Mouse (Mus musculus) intestine, embryonic 14.5 days (tissue): ENCODE data around the gene Ssbp2. TPM values are rescaled to one million over a fixed set of nuclear protein-coding genes. Genes with fewer than 3 reads are reported as not detected.
A peak's percentile ranks its signal among the peaks of the same experiment; 100 is the strongest.

Experiments used
- ATAC-seq: fragments of 200-750 bp; cut with Nextera tagmentation; replicated peaks from 2 replicates; pipeline ENCODE4 v1.8.0; 2017; ENCODE audit warnings: low read depth, moderate number of reproducible peaks, moderate TSS enrichment, moderate library complexity; ENCODE audit not compliant: low FRiP score, low TSS enrichment
- DNase-seq: peaks from one replicate; pipeline ENCODE4 v3.0.0-alpha.2; 2018; ENCODE audit warnings: low spot score
- H3K27ac ChIP-seq: fragments of 300-500 bp; sonication (generic); 2 replicates; pipeline ENCODE4 v1.5.1; 2014; ENCODE audit warnings: low read depth, mild to moderate bottlenecking, control low read depth
- H3K27me3 ChIP-seq: fragments of 300-500 bp; sonication (generic); replicated peaks from 2 replicates; pipeline ENCODE4 v1.6.1; 2014; ENCODE audit warnings: low read length, control low read depth; ENCODE audit not compliant: control insufficient read depth, insufficient read depth
- H3K36me3 ChIP-seq: fragments of 300-500 bp; sonication (generic); 2 replicates; pipeline ENCODE4 v1.6.1; 2014; ENCODE audit warnings: low read length, control low read depth; ENCODE audit not compliant: control insufficient read depth, insufficient read depth
- H3K4me1 ChIP-seq: fragments of 300-500 bp; sonication (generic); replicated peaks from 2 replicates; pipeline ENCODE4 v1.6.1; 2014; ENCODE audit warnings: low read length, control low read depth, mixed read lengths; ENCODE audit not compliant: control insufficient read depth, insufficient read depth
- H3K4me2 ChIP-seq: fragments of 300-500 bp; sonication (generic); 2 replicates; pipeline ENCODE4 v1.6.1; 2014; ENCODE audit warnings: low read length
- H3K4me3 ChIP-seq: fragments of 300-500 bp; sonication (generic); 2 replicates; pipeline ENCODE4 v1.5.1; 2014; ENCODE audit warnings: low read depth, low read length, control low read depth, mixed read lengths
- H3K9ac ChIP-seq: fragments of 300-500 bp; sonication (generic); 2 replicates; pipeline ENCODE4 v1.6.1; 2014; ENCODE audit warnings: mild to moderate bottlenecking, low read length
- H3K9me3 ChIP-seq: fragments of 300-500 bp; sonication (generic); 2 replicates; pipeline ENCODE4 v1.6.1; 2016; ENCODE audit warnings: low read length, control low read depth; ENCODE audit not compliant: control insufficient read depth
- WGBS: fragments of 180-500 bp; shearing (Covaris S2); extraction: QIAGEN DNeasy Blood & Tissue Kit; methylation state at CpG from one replicate; pipeline ENCODE4 v1.1.7; 2014; 5-methylcytosine and 5-hydroxymethylcytosine counted together
- polyA plus RNA-seq: library from polyadenylated mRNA; unstranded; fragments of >200 nt; fragmentation: Nextera tagmentation; extraction: Ambion mirVana; gene quantifications from 2 replicates; pipeline ENCODE4 v1.2.1, GENCODE M21; 2014

The Ssbp2 gene
- polyA plus RNA-seq, 1 experiment from 2014 or later: 110 TPM

- Histone ChIP-seq H3K9me3 (no peaks in the 10 kb centered on the region; the same call in 1 of the 2 replicates), H3K27ac (no peak overlapping the region), H3K4me3 (no peak overlapping the region), H3K4me2 (no peak overlapping the region), H3K4me1 (no peaks in the 10 kb centered on the region), H3K9ac (no peak overlapping the region), H3K36me3 (peaks cover 15% of the 10 kb centered on the region), H3K27me3 (no peaks in the 10 kb centered on the region)
- ATAC-seq (no peak), DNase-seq (no peak)
- WGBS: 93% methylated on average over 5 of the region's 5 CpGs
Measured at GRCm38 (mm10) chr13:91690118-91690517, 230.0 kb downstream of the Ssbp2 start.

GRCm38 (mm10) chr13:91693615-91694014, 233.5 kb downstream of the Ssbp2 start:
- Histone ChIP-seq H3K4me3 (no peak overlapping the region), H3K9me3 (no peaks in the 10 kb centered on the region), H3K9ac (no peak overlapping the region), H3K27ac (no peak overlapping the region; the same call in 1 of the 2 replicates), H3K4me2 (no peak overlapping the region), H3K27me3 (no peaks in the 10 kb centered on the region), H3K36me3 (peaks cover 15% of the 10 kb centered on the region; the same call in 1 of the 2 replicates), H3K4me1 (no peaks in the 10 kb centered on the region)
- 46% methylated on average over 7 of the region's 7 CpGs for WGBS
- DNase-seq (no peak), ATAC-seq (no peak)

- ATAC-seq: no peak
- WGBS: 90% methylated on average over 2 of the region's 2 CpGs
- H3K4me2 ChIP-seq: no peak overlapping the region
- no peaks in the 10 kb centered on the region for H3K9me3 ChIP-seq
- H3K4me3 ChIP-seq: no peak overlapping the region
- DNase-seq: no peak
- H3K27ac ChIP-seq: no peak overlapping the region
- H3K4me1 ChIP-seq: no peaks in the 10 kb centered on the region
- H3K36me3 ChIP-seq: peaks cover 17% of the 10 kb centered on the region
- no peak overlapping the region for H3K9ac ChIP-seq
- no peaks in the 10 kb centered on the region for H3K27me3 ChIP-seq
Measured at GRCm38 (mm10) chr13:91695406-91695805, 235.3 kb downstream of the Ssbp2 start.

GRCm38 (mm10) chr13:91696109-91696645, 236.1 kb downstream of the Ssbp2 start:
- Histone ChIP-seq H3K4me1 (no peaks in the 10 kb centered on the region), H3K4me3 (no peak overlapping the region), H3K27me3 (no peaks in the 10 kb centered on the region), H3K36me3 (peaks cover 15% of the 10 kb centered on the region), H3K27ac (no peak overlapping the region), H3K9ac (no peak overlapping the region), H3K4me2 (no peak overlapping the region), H3K9me3 (no peaks in the 10 kb centered on the region)
- no peak for DNase-seq
- no peak for ATAC-seq
- 79% methylated on average over 2 of the region's 2 CpGs for WGBS

GRCm38 (mm10) chr13:91697011-91697410, 236.9 kb downstream of the Ssbp2 start:
- no peak overlapping the region for H3K4me2 ChIP-seq
- 43% methylated on average over 3 of the region's 3 CpGs for WGBS
- H3K36me3 ChIP-seq: peaks cover 15% of the 10 kb centered on the region
- H3K9ac ChIP-seq: no peak overlapping the region
- ATAC-seq (no peak), DNase-seq (no peak)
- no peak overlapping the region for H3K27ac ChIP-seq
- no peak overlapping the region for H3K4me3 ChIP-seq
- no peaks in the 10 kb centered on the region for H3K9me3 ChIP-seq
- no peaks in the 10 kb centered on the region for H3K4me1 ChIP-seq
- no peaks in the 10 kb centered on the region for H3K27me3 ChIP-seq

GRCm38 (mm10) chr13:91702337-91702736, 242.3 kb downstream of the Ssbp2 start:
- Histone ChIP-seq H3K36me3 (peaks cover 15% of the 10 kb centered on the region), H3K27ac (no peak overlapping the region), H3K27me3 (no peaks in the 10 kb centered on the region), H3K4me2 (no peak overlapping the region), H3K9ac (no peak overlapping the region), H3K4me3 (no peak overlapping the region), H3K4me1 (no peaks in the 10 kb centered on the region), H3K9me3 (no peaks in the 10 kb centered on the region)
- DNase-seq (no peak), ATAC-seq (no peak)
- WGBS: 60% methylated on average over 6 of the region's 6 CpGs

- no peaks in the 10 kb centered on the region for H3K9me3 ChIP-seq
- WGBS: 93% methylated on average over 6 of the region's 6 CpGs
- H3K4me3 ChIP-seq: no peak overlapping the region
- ATAC-seq: no peak
- no peaks in the 10 kb centered on the region for H3K4me1 ChIP-seq
- H3K36me3 ChIP-seq: no peaks in the 10 kb centered on the region
- no peak overlapping the region for H3K9ac ChIP-seq
- no peak for DNase-seq
- H3K27me3 ChIP-seq: no peaks in the 10 kb centered on the region
- no peak overlapping the region for H3K27ac ChIP-seq
- H3K4me2 ChIP-seq: no peak overlapping the region
Measured at GRCm38 (mm10) chr13:91719487-91719886, 259.4 kb downstream of the Ssbp2 start.

- DNase-seq (no peak), ATAC-seq (0 out of 2 replicates have a peak, but pooled peaks have one; percentile 40)
- no peak overlapping the region for H3K9ac ChIP-seq
- no peak overlapping the region for H3K4me2 ChIP-seq
- H3K27ac ChIP-seq: no peak overlapping the region
- 62% methylated on average over 8 of the region's 8 CpGs for WGBS
- H3K36me3 ChIP-seq: no peaks in the 10 kb centered on the region
- no peaks in the 10 kb centered on the region for H3K27me3 ChIP-seq
- H3K4me3 ChIP-seq: no peak overlapping the region
- H3K4me1 ChIP-seq: no peaks in the 10 kb centered on the region
- H3K9me3 ChIP-seq: no peaks in the 10 kb centered on the region
Measured at GRCm38 (mm10) chr13:91723108-91723735, 263.1 kb downstream of the Ssbp2 start.

GRCm38 (mm10) chr13:91723736-91724119, 263.6 kb downstream of the Ssbp2 start:
- H3K4me1 ChIP-seq: no peaks in the 10 kb centered on the region
- no peak overlapping the region for H3K27ac ChIP-seq
- DNase-seq (no peak), ATAC-seq (no peak)
- H3K4me2 ChIP-seq: no peak overlapping the region
- WGBS: 79% methylated on average over 7 of the region's 7 CpGs
- H3K9ac ChIP-seq: no peak overlapping the region
- no peaks in the 10 kb centered on the region for H3K9me3 ChIP-seq
- no peaks in the 10 kb centered on the region for H3K36me3 ChIP-seq
- no peak overlapping the region for H3K4me3 ChIP-seq
- H3K27me3 ChIP-seq: no peaks in the 10 kb centered on the region
